Mouse (Mus musculus) thymus, adult 2 months (tissue): Measurements from ENCODE around the gene 2610021A01Rik.

ENCODE experiments used
- CTCF ChIP-seq: fragments of 200-500 bp; IDR thresholded peaks from 2 replicates; pipeline ENCODE4 v1.5.1; 2012; ENCODE audit warnings: mild to moderate bottlenecking, control low read depth, low read length, moderate library complexity, borderline replicate concordance; ENCODE audit not compliant: control insufficient read depth, poor library complexity, insufficient read depth; ENCODE audit errors: extremely low read depth
- POLR2A ChIP-seq: fragments of 200-500 bp; IDR thresholded peaks from 2 replicates; pipeline ENCODE4 v1.6.1; 2012; ENCODE audit warnings: mild to moderate bottlenecking, low read length, control low read depth, moderate library complexity; ENCODE audit not compliant: control insufficient read depth, poor library complexity, insufficient read depth; ENCODE audit errors: extremely low read depth

GRCm38 (mm10) chr7:41632409-41633220, 33.6 kb downstream of the 2610021A01Rik start, which contains the start of gene Zfp788:
- TF ChIP-seq CTCF = peak; percentile 56; the same call in 1 of the 2 replicates
- TF ChIP-seq POLR2A = peak; percentile 60
